Mouse (Mus musculus): Measurements from ENCODE around the gene Pde10a. TPM values are rescaled to one million over a fixed set of nuclear protein-coding genes. Genes with fewer than 3 reads are reported as not detected.

Gene Pde10a
- total and polyA plus RNA-seq, 3 experiments = 0.04 to 0.41 (median 0.21) TPM

GRCm38 (mm10) chr17:8839237-8840011 is 314.3 kb downstream of the Pde10a start:
- dilution Hi-C loops (cut with MboI; ENCODE audit: extremely low pct_ligation_motif_present, extremely low pct_unique_long_range_greater_than_20kb, low sequenced_read_pairs) = no loop called here
- no peak overlapping the region for H3K4me3 ChIP-seq (replicated peaks in 1 of 3; ENCODE audit: low read depth in 2 of 3, low read length in 2 of 3, poor library complexity in 1 of 3)
- H3K27ac ChIP-seq (ENCODE audit: insufficient read depth, low read depth) = no peak overlapping the region
- H3K9ac ChIP-seq (ENCODE audit: insufficient read depth, low read depth) = no peak overlapping the region
- H3K36me3 ChIP-seq (replicated peaks in 1 of 2; ENCODE audit: control insufficient read depth in 1 of 2, insufficient read depth in 1 of 2, low read length in 1 of 2) = no peaks in the 10 kb centered on the region
- H3K79me2 ChIP-seq (replicated peaks; ENCODE audit: control insufficient read depth, extremely low read depth, insufficient read depth, poor library complexity, severe bottlenecking) = no peaks in the 10 kb centered on the region
- TF ChIP-seq IRF4 (IDR thresholded peaks at IDR 0.05; ENCODE audit: low read depth, low read length) (no peak), UBTF (IDR thresholded peaks at IDR 0.05; ENCODE audit: low read depth, low read length) (no peak), NRF1 (IDR thresholded peaks at IDR 0.05; ENCODE audit: low read depth, low read length) (no peak), ELF1 (IDR thresholded peaks at IDR 0.05; ENCODE audit: low read depth, low read length) (no peak), POLR2AphosphoS2 (IDR thresholded peaks at IDR 0.05; ENCODE audit: low read depth, low read length) (no peak), HCFC1 (IDR thresholded peaks at IDR 0.05; ENCODE audit: low read depth, low read length) (no peak), MEF2A (IDR thresholded peaks at IDR 0.05; ENCODE audit: borderline replicate concordance, low read depth, low read length) (no peak), ZNF384 (IDR thresholded peaks at IDR 0.05; ENCODE audit: low read depth, low read length) (no peak), SIN3A (IDR thresholded peaks at IDR 0.05; ENCODE audit: low read length) (no peak), ZKSCAN1 (IDR thresholded peaks at IDR 0.05; ENCODE audit: borderline replicate concordance, low read depth, low read length) (no peak), ETS1 (conservative IDR thresholded peaks at IDR 0.05; ENCODE audit: low read depth, low read length) (no peak), ZC3H11A (IDR thresholded peaks at IDR 0.05; ENCODE audit: low read depth, low read length) (no peak), CHD1 (IDR thresholded peaks at IDR 0.05; ENCODE audit: low read depth, low read length) (no peak), TBP (conservative IDR thresholded peaks at IDR 0.05; ENCODE audit: low read depth, low read length) (no peak), E2F4 (IDR thresholded peaks at IDR 0.05; ENCODE audit: insufficient replicate concordance, low read depth, low read length) (no peak), MAZ (IDR thresholded peaks at IDR 0.05; ENCODE audit: low read depth, low read length) (no peak), KAT2A (IDR thresholded peaks at IDR 0.05; ENCODE audit: insufficient replicate concordance, low read length) (no peak), POLR2A (IDR thresholded peaks at IDR 0.05; ENCODE audit: low read depth, low read length) (no peak), CHD2 (IDR thresholded peaks at IDR 0.05; ENCODE audit: low read length) (no peak), JUN (IDR thresholded peaks at IDR 0.05; ENCODE audit: insufficient read depth, low read depth, low read length) (no peak)
- no peaks in the 10 kb centered on the region for H3K9me3 ChIP-seq (replicated peaks; ENCODE audit: low read length)
- H3K4me2 ChIP-seq (ENCODE audit: insufficient read depth, low read depth, poor library complexity, severe bottlenecking) = no peak overlapping the region
- no peak for DNase-seq (ENCODE audit: extremely low read depth)
- in situ Hi-C loops (cut with MboI; ENCODE audit: low pct_ligation_motif_present, low pct_unique_long_range_greater_than_20kb, low sequenced_read_pairs) = no loop called here
- H3K4me1 ChIP-seq (ENCODE audit: control insufficient read depth in 1 of 2, insufficient read depth in 2 of 2) = peaks cover 11 to 44% of the 10 kb centered on the region in 2 experiments
- no peaks in the 10 kb centered on the region for H3K27me3 ChIP-seq (replicated peaks)

DNA sequence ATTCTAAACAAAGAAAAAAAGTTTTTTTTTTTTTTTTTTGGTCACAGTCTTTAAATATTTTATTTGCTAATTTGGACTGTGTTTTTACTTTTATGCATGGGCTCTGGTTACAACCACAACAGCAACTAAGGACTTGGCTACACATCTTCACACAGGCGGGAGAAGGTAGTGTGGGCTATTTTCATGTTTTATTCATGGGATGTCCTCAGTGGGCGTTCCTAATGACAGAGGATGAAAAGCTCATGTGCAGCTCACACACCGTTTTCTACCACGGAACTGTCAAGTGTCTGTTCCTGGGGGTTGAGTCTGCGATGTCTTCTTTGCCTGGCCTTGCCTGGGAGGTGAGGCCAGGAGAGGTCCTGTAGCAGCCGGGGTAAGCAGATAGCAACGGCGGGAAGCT is 315.9 kb downstream of the Pde10a start:
- H3K36me3 ChIP-seq (replicated peaks in 1 of 2; ENCODE audit: control insufficient read depth in 1 of 2, insufficient read depth in 1 of 2, low read length in 1 of 2) = no peaks in the 10 kb centered on the region
- no peak for DNase-seq (ENCODE audit: extremely low read depth)
- no peak overlapping the region for H3K4me2 ChIP-seq (ENCODE audit: insufficient read depth, low read depth, poor library complexity, severe bottlenecking)
- no peaks in the 10 kb centered on the region for H3K27me3 ChIP-seq (replicated peaks)
- no peak overlapping the region for H3K4me3 ChIP-seq (replicated peaks in 1 of 3; ENCODE audit: low read depth in 2 of 3, low read length in 2 of 3, poor library complexity in 1 of 3)
- no peak overlapping the region for H3K27ac ChIP-seq (ENCODE audit: insufficient read depth, low read depth)
- H3K79me2 ChIP-seq (replicated peaks; ENCODE audit: control insufficient read depth, extremely low read depth, insufficient read depth, poor library complexity, severe bottlenecking) = no peaks in the 10 kb centered on the region
- TF ChIP-seq TCF12 (IDR thresholded peaks at IDR 0.05; ENCODE audit: low read depth, low read length) = no peak
- no peak for TF ChIP-seq HCFC1 (IDR thresholded peaks at IDR 0.05; ENCODE audit: low read depth, low read length)
- no peak for TF ChIP-seq NELFE (IDR thresholded peaks at IDR 0.05; ENCODE audit: low read depth, low read length)
- TF ChIP-seq E2F4 (IDR thresholded peaks at IDR 0.05; ENCODE audit: insufficient replicate concordance, low read depth, low read length) = no peak
- TF ChIP-seq USF2 (conservative IDR thresholded peaks at IDR 0.05; ENCODE audit: low read depth, low read length) = no peak
- no peak for TF ChIP-seq MYC (IDR thresholded peaks at IDR 0.05; ENCODE audit: low read depth, low read length)
- no peak for TF ChIP-seq SIN3A (IDR thresholded peaks at IDR 0.05; ENCODE audit: low read length)
- no peak for TF ChIP-seq ZNF384 (IDR thresholded peaks at IDR 0.05; ENCODE audit: low read depth, low read length)
- no peak for TF ChIP-seq ZKSCAN1 (IDR thresholded peaks at IDR 0.05; ENCODE audit: borderline replicate concordance, low read depth, low read length)
- TF ChIP-seq RAD21 (IDR thresholded peaks at IDR 0.05; ENCODE audit: low read depth, low read length) = no peak
- no peak for TF ChIP-seq ZC3H11A (IDR thresholded peaks at IDR 0.05; ENCODE audit: low read depth, low read length)
- no peak for TF ChIP-seq MAZ (IDR thresholded peaks at IDR 0.05; ENCODE audit: low read depth, low read length)
- TF ChIP-seq PAX5 (IDR thresholded peaks at IDR 0.05; ENCODE audit: low read length) = no peak
- TF ChIP-seq MAX (IDR thresholded peaks at IDR 0.05; ENCODE audit: low read length) = no peak
- TF ChIP-seq CTCF (conservative IDR thresholded peaks at IDR 0.05 in 1 of 2, IDR thresholded peaks at IDR 0.05 in 1 of 2; ENCODE audit: low read depth in 2 of 2, low read length in 2 of 2) = no peak
- no peak for TF ChIP-seq CHD1 (IDR thresholded peaks at IDR 0.05; ENCODE audit: low read depth, low read length)
- dilution Hi-C loops (cut with MboI; ENCODE audit: extremely low pct_ligation_motif_present, extremely low pct_unique_long_range_greater_than_20kb, low sequenced_read_pairs) = no loop called here
- H3K9me3 ChIP-seq (replicated peaks; ENCODE audit: low read length) = no peaks in the 10 kb centered on the region
- peaks cover 7 to 38% of the 10 kb centered on the region in 2 experiments for H3K4me1 ChIP-seq (ENCODE audit: control insufficient read depth in 1 of 2, insufficient read depth in 2 of 2)
- no peak overlapping the region for H3K9ac ChIP-seq (ENCODE audit: insufficient read depth, low read depth)
- in situ Hi-C loops (cut with MboI; ENCODE audit: low pct_ligation_motif_present, low pct_unique_long_range_greater_than_20kb, low sequenced_read_pairs) = no loop called here

Data from CH12.LX (cell line).